Mouse (Mus musculus) kidney, adult 2 months (tissue): ENCODE results near the gene Blvrb.

Experiments
- CTCF ChIP-seq: fragments of 200-500 bp; conservative IDR thresholded peaks from 2 replicates; pipeline ENCODE4 v1.5.1; 2011; ENCODE audit warnings: low read depth, mild to moderate bottlenecking, control low read depth, low read length, moderate library complexity, mixed read lengths; ENCODE audit not compliant: insufficient read depth, insufficient read length
- POLR2A ChIP-seq: fragments of 200-500 bp; IDR thresholded peaks from one replicate; pipeline ENCODE4 v1.6.1; 2011; ENCODE audit warnings: low read depth, low read length, control low read depth

DNA sequence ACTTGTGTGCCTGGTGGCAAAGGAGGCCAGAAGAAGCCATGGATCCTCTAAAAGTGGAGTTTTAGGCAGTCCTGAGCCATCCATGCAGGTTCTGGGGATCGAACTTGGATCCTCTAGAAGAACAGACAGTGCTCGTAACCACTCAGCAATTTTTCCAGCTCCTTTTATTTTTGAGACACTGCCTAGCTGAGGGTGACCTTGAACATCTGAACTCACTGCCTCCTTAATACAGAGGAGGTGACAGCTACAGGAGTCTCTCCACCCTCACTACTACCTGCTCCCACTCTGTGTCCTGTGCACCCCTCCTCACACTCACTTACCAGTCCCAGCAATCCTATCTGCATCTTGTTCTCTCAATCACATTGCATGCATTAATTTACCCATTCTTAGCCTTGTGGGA is 27.8 kb downstream of the Blvrb start:
- TF ChIP-seq CTCF, result no peak
- TF ChIP-seq POLR2A, result no peak
